Mouse (Mus musculus) CH12.LX (cell line): ENCODE measurements around the gene Cd38. TPM values are rescaled to one million over a fixed set of nuclear protein-coding genes. Genes with fewer than 3 reads are reported as not detected.
A peak's percentile ranks its signal among the peaks of the same experiment; 100 is the strongest.

Source experiments
- DNase-seq: peaks from one replicate; pipeline ENCODE4 v3.0.0-alpha.2; 2013; ENCODE audit errors: extremely low read depth
- H3K27ac ChIP-seq: 2 replicates; pipeline ENCODE4 v1.5.1; 2012; ENCODE audit warnings: low read depth, mild to moderate bottlenecking, control low read depth, moderate library complexity; ENCODE audit not compliant: insufficient read depth
- H3K27me3 ChIP-seq: replicated peaks from 2 replicates; pipeline ENCODE3; 2012; ENCODE audit warnings: inconsistent platforms
- H3K36me3 ChIP-seq, 2 experiments: replicated peaks in 1 of 2; 2 replicates each; pipeline versions ENCODE3 to v1.6.1; 2012; ENCODE audit warnings: inconsistent platforms in 1 of 2, low read length in 1 of 2, mild to moderate bottlenecking in 1 of 2, mixed read lengths in 1 of 2, moderate library complexity in 1 of 2; ENCODE audit not compliant: control insufficient read depth in 1 of 2, insufficient read depth in 1 of 2
- H3K4me1 ChIP-seq, 2 experiments: 2 replicates each; pipeline ENCODE4 v1.6.1; 2012; ENCODE audit warnings: inconsistent platforms in 1 of 2, moderate library complexity in 1 of 2; ENCODE audit not compliant: insufficient read depth in 2 of 2, control insufficient read depth in 1 of 2
- H3K4me2 ChIP-seq: 2 replicates; pipeline ENCODE4 v1.6.1; 2012; ENCODE audit warnings: low read depth, mild to moderate bottlenecking, control low read depth; ENCODE audit not compliant: poor library complexity, insufficient read depth, severe bottlenecking
- H3K4me3 ChIP-seq, 3 experiments: fragments of 150-350 bp in 1 of 3; sonication (generic) in 1 of 3; replicated peaks in 1 of 3; 2 replicates each; pipeline versions ENCODE3 to v1.5.1; 2011 to 2012; ENCODE audit warnings: low read depth in 2 of 3, low read length in 2 of 3, mild to moderate bottlenecking in 2 of 3, moderate library complexity in 2 of 3, control low read depth in 1 of 3, improper control_type of control experiment in 1 of 3, inconsistent platforms in 1 of 3, mixed read lengths in 1 of 3; ENCODE audit not compliant: poor library complexity in 1 of 3
- H3K79me2 ChIP-seq: replicated peaks from 2 replicates; pipeline ENCODE4 v1.6.1; 2012; ENCODE audit warnings: mild to moderate bottlenecking, moderate library complexity; ENCODE audit not compliant: control insufficient read depth, poor library complexity, insufficient read depth, severe bottlenecking; ENCODE audit errors: extremely low read depth
- H3K9ac ChIP-seq: 2 replicates; pipeline ENCODE4 v1.6.1; 2012; ENCODE audit warnings: low read depth, mild to moderate bottlenecking, control low read depth, moderate library complexity; ENCODE audit not compliant: insufficient read depth
- H3K9me3 ChIP-seq: replicated peaks from 2 replicates; pipeline ENCODE3; 2012; ENCODE audit warnings: low read length, inconsistent platforms, mixed read lengths
- ELF1 ChIP-seq: IDR thresholded peaks from 2 replicates; pipeline ENCODE4 v1.6.1; 2014; ENCODE audit warnings: low read depth, mild to moderate bottlenecking, inconsistent platforms, low read length, improper control_type of control experiment
- EP300 ChIP-seq: IDR thresholded peaks from 2 replicates; pipeline ENCODE4 v1.6.1; 2011; ENCODE audit warnings: low read length, improper control_type of control experiment
- ETS1 ChIP-seq: conservative IDR thresholded peaks from 2 replicates; pipeline ENCODE4 v1.6.1; 2012; ENCODE audit warnings: low read depth, mild to moderate bottlenecking, inconsistent platforms, low read length, improper control_type of control experiment, moderate library complexity
- HCFC1 ChIP-seq: IDR thresholded peaks from 2 replicates; pipeline ENCODE4 v1.6.1; 2012; ENCODE audit warnings: low read depth, mild to moderate bottlenecking, inconsistent platforms, low read length, improper control_type of control experiment
- IRF4 ChIP-seq: IDR thresholded peaks from 2 replicates; pipeline ENCODE4 v1.6.1; 2014; ENCODE audit warnings: low read depth, mild to moderate bottlenecking, inconsistent platforms, low read length, improper control_type of control experiment
- KAT2A ChIP-seq: IDR thresholded peaks from 2 replicates; pipeline ENCODE4 v1.6.1; 2012; ENCODE audit warnings: low read length, improper control_type of control experiment, inconsistent platforms; ENCODE audit not compliant: insufficient replicate concordance
- MAZ ChIP-seq: IDR thresholded peaks from 2 replicates; pipeline ENCODE4 v1.6.1; 2012; ENCODE audit warnings: low read depth, mild to moderate bottlenecking, inconsistent platforms, low read length, improper control_type of control experiment, moderate library complexity
- MEF2A ChIP-seq: IDR thresholded peaks from 2 replicates; pipeline ENCODE4 v1.6.1; 2014; ENCODE audit warnings: low read depth, mild to moderate bottlenecking, inconsistent platforms, low read length, improper control_type of control experiment, borderline replicate concordance
- RCOR1 ChIP-seq: conservative IDR thresholded peaks from 2 replicates; pipeline ENCODE4 v1.6.1; 2012; ENCODE audit warnings: low read depth, mild to moderate bottlenecking, inconsistent platforms, low read length, improper control_type of control experiment
- TCF12 ChIP-seq: IDR thresholded peaks from 2 replicates; pipeline ENCODE4 v1.6.1; 2014; ENCODE audit warnings: low read depth, mild to moderate bottlenecking, inconsistent platforms, low read length, improper control_type of control experiment
- dilution Hi-C: fragments of 300-500 bp; cut with MboI; formaldehyde crosslinking; loops from 2 replicates; pipeline ENCODE4 v1.14.3; 2020; ENCODE audit warnings: low sequenced_read_pairs; ENCODE audit not compliant: extremely low pct_unique_long_range_greater_than_20kb, extremely low pct_ligation_motif_present
- in situ Hi-C: fragments of 300-500 bp; cut with MboI; formaldehyde crosslinking; loops from 3 replicates; pipeline ENCODE4 v1.14.3; 2019; ENCODE audit warnings: low sequenced_read_pairs, low pct_ligation_motif_present, low pct_unique_long_range_greater_than_20kb, mixed read lengths
- polyA plus RNA-seq: library from polyadenylated mRNA; unstranded; fragments of >175 nt; gene quantifications from 2 replicates; pipeline ENCODE4 v1.2.1, GENCODE M21; 2012; ENCODE audit warnings: low read depth; ENCODE audit not compliant: insufficient read length
- total RNA-seq, 2 experiments: library from RNA; depleted of rRNA; stranded (reverse); fragments of 300-350 nt in 1 of 2; fragments of >200 nt in 1 of 2; gene quantifications; 2 replicates each; pipeline ENCODE4 v1.2.3; 2012 to 2014

Cd38 gene
- total and polyA plus RNA-seq, 3 experiments: 0.93 to 3.3 (median 1.5) TPM

- no peaks in the 10 kb centered on the region for H3K27me3 ChIP-seq
- no peaks in the 10 kb centered on the region for H3K36me3 ChIP-seq
- TF ChIP-seq ELF1 (no peak), MAZ (no peak)
- H3K4me2 ChIP-seq: no peak overlapping the region
- H3K79me2 ChIP-seq: no peaks in the 10 kb centered on the region
- DNase-seq: no peak
- dilution Hi-C loops: no loop called here
- H3K9me3 ChIP-seq: peaks cover 11% of the 10 kb centered on the region
- in situ Hi-C loops: no loop called here
- H3K4me1 ChIP-seq: peaks cover 6 to 38% of the 10 kb centered on the region in 2 experiments
- no peak overlapping the region for H3K4me3 ChIP-seq
- H3K9ac ChIP-seq: no peak overlapping the region
- no peak overlapping the region for H3K27ac ChIP-seq
Observed at GRCm38 (mm10) chr5:43845083-43845482, 23.3 kb upstream of the Cd38 start.

GRCm38 (mm10) chr5:43845646-43846045 lies 22.7 kb upstream of the Cd38 start:
- Histone ChIP-seq H3K4me2 (no peak overlapping the region), H3K9ac (no peak overlapping the region), H3K4me1 (peaks cover 6 to 38% of the 10 kb centered on the region in 2 experiments), H3K4me3 (no peak overlapping the region), H3K79me2 (no peaks in the 10 kb centered on the region), H3K36me3 (no peaks in the 10 kb centered on the region), H3K27me3 (no peaks in the 10 kb centered on the region), H3K9me3 (peaks cover 11% of the 10 kb centered on the region), H3K27ac (no peak overlapping the region)
- in situ Hi-C loops: no loop called here
- TF ChIP-seq IRF4 (peak; percentile 78; the same call in 1 of the 2 replicates), HCFC1 (no peak), EP300 (peak; percentile 79), TCF12 (0 out of 2 replicates have a peak, but pooled peaks have one; percentile 17)
- no peak for DNase-seq
- dilution Hi-C loops: no loop called here

- dilution Hi-C loops: no loop called here
- H3K27me3 ChIP-seq: no peaks in the 10 kb centered on the region
Observed at GRCm38 (mm10) chr5:43846227-43846626, 22.1 kb upstream of the Cd38 start.

More at GRCm38 (mm10) chr5:43846227-43846626, 22.1 kb upstream of the Cd38 start:
- Histone ChIP-seq H3K36me3 (no peaks in the 10 kb centered on the region), H3K9ac (no peak overlapping the region), H3K4me3 (no peak overlapping the region), H3K27ac (no peak overlapping the region), H3K4me1 (peaks cover 6 to 38% of the 10 kb centered on the region in 2 experiments), H3K4me2 (no peak overlapping the region), H3K9me3 (peaks cover 11% of the 10 kb centered on the region), H3K79me2 (no peaks in the 10 kb centered on the region)
- in situ Hi-C loops: no loop called here
- DNase-seq: no peak
- no peak for TF ChIP-seq TCF12
- TF ChIP-seq IRF4: no peak
- no peak for TF ChIP-seq HCFC1
- no peak for TF ChIP-seq MEF2A
- no peak for TF ChIP-seq RCOR1
- TF ChIP-seq KAT2A: no peak
- no peak for TF ChIP-seq ETS1
